Mouse (Mus musculus) telencephalon, adult 2 months (tissue): ENCODE measurements around the gene Tcf7.
A peak's percentile ranks its signal among the peaks of the same experiment; 100 is the strongest.

Source experiments
- DNase-seq: peaks from one replicate; pipeline ENCODE4 v3.0.0-alpha.2; 2011; ENCODE audit warnings: low read depth, low spot score

The Tcf7 gene

DNA sequence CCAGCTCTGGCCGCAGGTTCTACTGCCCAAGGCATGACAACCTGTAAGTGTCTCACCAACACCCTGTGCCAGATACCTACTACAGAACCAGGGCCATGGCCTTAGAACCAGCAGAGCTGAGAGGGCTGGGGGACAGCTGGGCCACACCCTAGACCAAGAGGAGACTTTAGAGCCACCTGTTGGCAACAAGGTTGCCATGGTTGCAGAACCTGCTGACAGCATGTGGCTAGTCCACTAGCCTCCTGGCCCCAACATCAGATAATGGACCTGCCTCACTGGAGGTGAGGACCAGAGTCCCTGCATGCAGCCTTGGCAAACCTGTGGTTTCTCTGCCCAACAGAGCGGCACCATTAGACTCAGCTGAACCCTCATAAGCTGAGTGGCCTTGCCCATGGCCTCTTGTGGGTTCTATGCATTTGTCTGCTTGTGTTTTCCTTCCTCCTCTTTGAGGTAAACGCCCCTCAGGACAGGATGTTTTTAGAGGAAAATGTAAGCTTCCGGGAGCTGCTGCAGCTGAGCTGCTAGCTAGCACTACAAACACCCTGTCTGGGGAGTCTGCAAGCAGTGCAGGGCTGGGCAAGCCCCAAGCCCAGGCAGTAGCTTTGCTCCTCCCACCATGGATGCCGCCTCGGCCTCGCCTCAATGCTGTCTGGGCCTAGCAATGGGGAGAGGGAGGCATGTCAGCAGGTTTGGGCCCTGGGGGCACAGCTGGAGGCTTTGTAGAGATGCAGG lies 14.5 kb downstream of the Tcf7 start:
- no peak for DNase-seq

DNA sequence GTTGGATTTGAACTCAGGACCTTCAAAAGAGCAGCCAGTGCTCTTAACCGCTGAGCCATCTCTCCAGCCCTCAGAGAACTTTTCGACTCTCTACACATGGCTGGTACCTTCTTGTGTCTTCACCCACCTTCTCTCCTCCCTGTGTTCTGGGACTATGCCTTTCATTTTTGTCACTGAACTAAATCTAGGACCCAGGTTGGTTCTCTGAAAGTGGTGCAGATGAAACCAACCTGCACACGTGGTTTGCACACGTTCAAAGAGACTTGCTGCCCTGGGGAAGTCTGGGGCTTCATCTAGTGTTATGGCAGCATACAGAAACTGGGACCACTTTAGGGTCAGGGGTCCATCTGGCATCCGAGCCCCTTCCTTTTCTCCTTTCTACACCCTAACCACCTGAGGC lies 15.5 kb downstream of the Tcf7 start:
- no peak for DNase-seq

DNA sequence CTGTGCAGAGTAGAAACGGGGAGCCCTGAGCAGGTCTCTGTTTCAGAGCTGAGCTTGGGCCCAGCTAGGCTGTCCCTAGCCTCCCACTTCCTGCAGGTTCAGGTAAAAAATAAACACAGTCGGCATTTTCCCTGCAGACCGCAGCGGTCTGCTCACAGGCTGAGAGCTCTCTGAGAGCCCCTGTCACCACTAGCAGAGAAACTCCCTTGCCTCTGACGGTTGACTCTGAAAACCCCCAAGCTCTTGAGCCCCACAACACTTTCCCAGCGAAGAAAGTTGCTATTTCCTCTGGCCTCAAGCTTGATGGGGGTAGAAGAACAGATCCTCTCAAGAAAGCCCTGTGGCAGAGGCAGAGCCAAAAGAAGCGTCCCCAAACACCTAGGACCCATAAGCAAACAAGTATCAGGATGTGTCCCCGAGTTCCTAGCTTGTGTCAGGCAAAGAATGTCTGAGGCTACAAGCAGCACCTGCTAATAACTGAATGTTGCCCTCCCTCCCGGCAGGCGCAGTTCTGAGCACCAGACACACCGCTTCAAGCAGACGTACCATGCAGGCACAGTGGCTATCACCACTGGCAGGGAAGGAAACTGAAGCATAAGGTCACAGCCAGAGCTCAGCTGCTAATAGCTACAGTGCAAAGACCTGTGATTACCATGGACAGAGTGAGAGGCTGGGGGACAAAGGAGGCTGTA lies 17.1 kb downstream of the Tcf7 start:
- no peak for DNase-seq

DNA sequence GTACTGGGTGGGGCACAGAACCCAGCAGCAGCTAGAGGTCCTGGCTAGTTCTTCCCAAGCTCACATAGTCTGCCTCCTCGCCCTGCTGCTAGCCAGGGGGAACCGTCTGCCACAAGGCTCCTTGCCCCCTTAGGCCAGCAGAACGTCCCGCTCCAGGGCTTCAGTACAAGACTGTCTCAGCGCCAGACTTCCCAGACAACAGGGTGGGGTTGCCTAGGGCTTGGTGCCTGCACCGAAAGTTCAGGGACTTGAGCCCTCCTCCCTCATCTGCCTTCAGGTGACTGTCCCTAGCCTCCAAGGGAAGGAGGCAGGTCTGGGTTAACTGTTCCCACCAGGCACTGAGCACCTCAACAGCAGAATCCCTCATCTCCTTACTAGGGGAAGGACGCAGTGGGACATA lies 17.9 kb downstream of the Tcf7 start:
- no peak for DNase-seq

DNA sequence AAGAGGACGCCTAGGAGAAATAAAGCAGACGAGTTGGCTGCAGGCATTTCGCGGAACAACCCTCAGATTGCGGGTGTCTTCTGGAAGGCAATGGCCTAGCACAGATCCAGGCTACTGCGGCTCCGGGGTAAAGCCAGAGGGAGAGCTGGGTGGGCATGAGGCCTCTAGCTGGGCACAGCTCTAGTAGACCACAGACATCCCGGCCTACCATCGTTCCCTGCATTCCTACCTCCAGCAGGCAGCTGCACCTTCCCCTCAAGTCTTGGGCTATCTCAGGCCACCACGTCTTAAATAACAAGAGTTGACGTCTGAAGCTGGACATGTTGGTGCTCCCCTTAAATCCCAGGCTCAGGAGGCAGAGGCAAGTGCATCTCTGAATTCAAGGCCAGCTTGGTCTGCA lies 20.5 kb downstream of the Tcf7 start:
- no peak for DNase-seq

DNA sequence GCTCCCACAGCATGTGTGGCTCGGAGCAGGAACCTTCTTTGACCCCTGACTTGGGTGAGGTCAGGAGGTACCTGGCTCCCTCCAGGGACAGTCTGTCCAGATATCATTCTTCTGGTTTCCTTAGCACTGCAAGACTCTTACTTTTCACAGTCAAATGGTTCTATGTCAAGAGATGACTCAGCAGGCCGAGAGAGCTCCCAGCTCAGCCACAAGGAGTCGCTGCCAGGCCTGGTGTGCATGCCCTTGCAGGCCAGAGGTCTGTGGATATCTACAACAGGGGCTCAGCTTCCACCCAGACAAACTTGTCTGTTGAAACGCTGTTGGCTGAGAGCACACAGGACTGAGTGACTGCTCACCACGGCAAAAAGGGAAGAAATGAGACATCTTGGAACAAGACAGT lies 20.9 kb downstream of the Tcf7 start:
- DNase-seq, result no peak

DNA sequence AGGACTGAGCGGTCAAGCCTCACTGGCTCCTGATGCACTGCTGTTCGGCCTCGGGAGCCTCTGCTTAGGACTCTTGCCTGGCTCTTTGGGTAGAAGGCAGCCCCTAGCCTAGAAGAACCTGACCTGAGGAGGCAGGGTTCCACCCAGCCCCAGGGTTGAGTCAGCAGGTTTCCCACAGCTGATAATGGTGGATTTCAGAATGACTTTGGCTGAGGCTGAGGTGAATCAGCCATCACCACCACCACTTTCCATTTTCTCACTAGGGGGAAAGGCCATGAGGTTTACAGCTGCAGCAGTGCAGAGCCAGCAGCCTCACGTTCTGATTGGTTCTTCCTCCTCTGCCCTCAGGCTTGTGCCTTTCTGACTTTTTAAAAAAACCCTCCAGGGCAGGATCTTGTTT lies 21.9 kb downstream of the Tcf7 start:
- DNase-seq, result no peak

DNA sequence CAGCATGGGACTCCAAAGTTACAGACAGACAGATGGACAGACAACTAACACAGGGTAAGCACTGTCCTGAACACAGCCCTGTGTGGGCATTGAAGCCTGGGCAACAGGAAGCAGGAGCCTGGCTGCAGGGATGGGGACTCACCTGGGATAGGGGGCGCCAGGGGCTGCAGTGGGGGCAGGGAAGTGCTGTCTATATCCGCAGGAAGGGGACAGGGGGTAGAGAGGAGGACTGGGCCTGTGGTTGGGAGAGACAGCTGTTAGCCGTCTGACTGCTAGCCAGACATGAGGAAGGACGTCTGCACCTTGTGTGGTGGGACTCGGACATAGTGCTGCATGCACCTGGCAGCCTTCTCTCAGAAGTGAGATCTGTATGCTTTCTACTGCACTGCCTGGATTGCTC lies 24.1 kb downstream of the Tcf7 start:
- no peak for DNase-seq

DNA sequence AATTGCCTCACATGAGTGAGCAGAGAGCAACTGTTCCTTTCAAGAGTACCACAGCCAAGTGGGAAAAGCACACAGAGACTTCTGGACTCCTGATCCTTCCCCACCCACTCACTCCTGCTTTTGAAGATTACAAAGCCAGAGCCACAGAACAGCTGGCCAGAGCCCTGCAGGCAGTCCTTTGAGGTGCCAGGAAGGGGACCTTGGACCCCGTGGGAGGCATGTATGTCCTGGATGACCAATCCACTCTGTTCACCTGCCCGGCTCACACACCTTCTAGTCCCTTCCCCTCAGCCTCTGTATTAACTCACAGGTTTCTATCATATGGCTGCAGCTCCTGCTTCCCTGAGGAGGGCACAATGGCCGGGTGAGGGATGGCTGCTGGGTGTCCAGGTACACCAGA lies 25.4 kb downstream of the Tcf7 start:
- DNase-seq, result no peak

DNA sequence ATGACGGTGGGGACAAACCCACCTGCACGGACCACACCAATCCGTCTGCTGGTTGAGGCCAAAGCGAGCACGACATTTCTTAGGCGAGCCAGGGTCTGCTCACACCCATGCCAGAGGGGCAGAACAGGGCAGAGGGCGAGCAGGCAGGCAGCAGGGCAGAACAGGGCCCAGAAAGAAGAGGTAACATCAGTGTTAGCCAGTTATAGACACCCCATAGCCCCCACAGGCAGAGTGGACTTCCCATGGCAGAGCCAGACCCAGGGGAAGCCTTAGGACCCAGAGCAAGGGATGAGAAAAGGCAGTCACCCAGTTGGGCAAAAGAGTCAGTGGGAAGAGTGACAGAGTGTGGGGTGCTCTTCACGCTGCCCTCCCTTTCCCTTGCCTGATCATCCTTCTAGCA lies 27.7 kb downstream of the Tcf7 start:
- no peak for DNase-seq

DNA sequence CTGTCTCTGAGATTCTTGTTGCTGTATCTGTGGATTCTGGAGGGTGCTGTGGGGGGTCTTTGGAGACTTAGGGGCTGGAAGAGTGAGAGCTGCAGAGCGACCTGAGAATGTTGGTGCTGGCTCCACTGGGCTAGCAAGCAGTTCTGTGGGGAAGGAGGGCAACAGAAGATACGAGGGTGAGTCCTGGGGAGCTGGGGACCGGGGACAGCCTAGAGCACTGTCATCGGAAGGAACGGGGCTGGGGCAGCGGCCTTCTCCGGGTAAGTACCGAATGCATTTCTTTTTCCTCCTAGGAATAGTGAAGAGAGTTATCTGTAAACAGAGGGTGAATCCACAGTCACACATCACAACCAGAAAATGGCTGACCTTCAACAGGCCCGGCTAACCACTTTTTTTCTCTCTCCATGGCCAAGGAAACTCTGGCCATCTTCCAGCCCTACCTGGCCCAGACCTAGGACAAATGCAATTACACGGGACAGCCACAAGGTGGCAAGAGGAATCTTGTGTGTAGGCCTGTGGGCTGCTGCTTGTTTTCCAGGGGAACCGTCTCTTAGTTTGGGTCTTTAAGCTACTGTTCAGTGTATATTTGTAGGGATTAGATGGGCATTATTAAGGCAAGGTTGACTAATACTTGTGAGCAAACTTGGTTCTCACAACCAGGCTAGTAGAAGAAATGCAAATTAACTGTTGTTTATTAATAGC lies 29.0 kb downstream of the Tcf7 start:
- DNase-seq, result no peak

DNA sequence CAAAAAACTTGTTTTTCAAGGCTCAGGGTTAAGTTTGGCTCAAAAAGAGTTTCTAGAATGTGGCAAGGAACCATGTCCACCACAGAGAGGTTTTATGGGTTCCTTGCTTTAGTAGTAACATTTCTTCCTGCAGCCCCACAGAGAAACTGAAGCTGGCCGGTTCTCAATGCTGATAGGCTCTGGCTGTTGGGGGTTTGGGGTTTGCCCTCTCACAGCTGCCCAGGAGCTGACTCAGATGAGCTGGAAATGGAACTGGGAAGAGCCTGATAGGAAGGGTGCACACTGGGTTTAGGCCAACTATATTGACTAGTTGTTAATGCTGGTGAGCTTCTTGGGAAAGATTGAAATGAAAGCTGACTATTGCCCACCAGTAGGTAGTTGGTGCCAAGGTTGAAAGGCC lies 30.1 kb downstream of the Tcf7 start:
- DNase-seq, result no peak

DNA sequence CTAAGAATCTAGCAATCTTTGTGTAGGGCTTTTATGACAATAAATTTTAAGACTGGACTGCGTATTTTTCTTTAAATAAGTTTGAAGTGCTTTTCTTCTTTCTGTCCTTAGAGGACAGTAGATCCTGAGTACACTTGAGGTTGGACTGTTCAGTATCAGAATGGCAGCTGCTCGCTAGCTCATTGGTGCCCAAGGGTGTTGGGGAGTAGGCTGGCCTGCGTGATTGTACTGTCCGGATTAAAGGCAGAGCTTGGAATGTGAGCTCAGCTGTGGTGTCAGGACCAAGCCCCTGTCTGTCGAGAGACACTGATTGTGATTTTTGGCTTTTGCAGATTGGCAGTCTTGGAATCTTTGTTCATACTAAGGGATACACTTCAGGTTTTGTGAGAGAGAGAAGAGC lies 31.0 kb downstream of the Tcf7 start:
- DNase-seq, result no peak

DNA sequence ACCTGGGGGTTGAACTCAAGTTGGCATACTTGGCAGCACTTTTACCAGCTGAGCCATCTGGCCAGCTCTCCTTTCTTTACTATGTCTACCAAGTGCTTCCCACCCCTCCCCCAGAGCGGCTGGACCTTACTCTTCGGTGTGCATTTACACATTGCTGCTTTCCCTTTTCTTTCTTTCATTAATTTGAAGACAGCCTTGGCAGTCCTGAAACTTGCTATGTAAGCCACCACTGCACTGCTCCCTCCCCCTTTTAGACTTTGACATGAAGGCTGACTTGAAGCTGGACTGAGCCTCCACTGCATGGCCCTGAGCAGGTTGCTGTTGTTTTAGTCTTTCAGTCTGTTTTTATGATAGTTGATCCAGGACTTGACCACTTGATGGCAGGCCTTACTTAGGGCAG lies 33.4 kb downstream of the Tcf7 start:
- DNase-seq, result no peak

DNA sequence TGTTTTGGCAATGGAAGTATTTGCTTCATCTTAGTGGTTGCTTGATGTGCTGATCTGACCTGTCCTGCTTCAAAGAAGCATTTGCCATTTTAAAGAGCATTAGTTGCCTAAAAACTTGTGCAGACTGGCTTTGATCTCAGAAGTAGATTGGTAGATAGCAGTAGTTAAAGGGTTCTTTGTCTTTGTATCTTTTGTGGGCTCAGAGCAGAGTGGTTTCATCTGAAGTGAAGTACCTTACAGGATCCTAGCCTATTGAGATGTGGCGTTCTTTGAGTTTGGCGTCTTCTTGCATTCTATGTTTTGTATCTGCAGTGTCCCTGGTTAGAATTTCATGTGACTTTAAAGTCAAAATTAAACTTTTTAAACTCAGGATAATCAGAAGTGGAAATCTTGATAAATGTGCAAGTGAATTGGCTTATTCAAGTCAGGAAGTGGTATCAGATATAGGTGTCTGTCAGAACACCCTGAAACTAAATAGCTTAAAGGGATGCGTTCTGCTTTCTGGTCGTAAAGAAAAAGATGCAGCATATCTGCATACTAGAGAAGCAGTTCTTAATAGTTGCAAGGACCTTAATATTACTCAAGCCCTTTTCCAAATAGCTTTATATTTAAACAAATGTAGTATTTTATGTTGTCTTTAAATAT lies 41.8 kb downstream of the Tcf7 start:
- DNase-seq, result no peak

DNA sequence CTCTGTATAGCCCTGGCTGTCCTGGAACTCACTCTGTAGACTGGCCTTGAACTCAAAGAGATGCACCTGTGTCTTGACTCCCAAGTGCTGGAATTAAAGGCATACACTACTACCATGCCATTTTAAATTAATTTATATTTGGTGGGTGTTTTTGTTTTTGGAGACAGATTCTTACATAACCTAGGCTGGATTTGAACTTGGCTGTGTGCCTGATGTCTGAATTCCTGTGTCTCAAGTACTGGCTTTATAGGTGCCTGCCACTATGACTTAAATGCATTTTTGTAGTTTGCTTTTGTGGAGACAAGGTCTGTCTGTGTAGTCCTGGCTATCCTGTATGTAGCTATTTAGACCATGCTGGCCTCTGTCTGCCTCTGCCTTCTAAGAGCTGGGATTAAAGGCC lies 48.3 kb downstream of the Tcf7 start:
- DNase-seq, result no peak

DNA sequence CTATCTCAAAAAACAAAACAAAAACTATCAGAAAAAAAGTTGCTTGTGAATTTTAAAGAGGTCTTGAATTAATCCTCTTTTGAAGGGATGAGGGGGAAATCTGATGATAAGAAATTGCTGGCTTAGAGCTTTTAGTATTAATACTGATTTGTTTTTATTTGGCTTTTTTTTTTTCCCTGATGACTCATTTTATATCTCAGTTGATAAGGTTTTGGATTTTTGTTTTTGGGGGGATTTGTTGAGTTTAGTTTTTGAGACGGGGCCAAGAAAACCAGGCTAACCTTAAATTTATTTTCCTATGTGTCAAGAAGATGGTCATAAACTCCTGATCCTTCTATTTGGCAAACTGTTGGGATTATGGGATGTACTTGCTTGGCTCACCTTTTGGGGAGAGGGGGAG lies 48.9 kb downstream of the Tcf7 start:
- DNase-seq, result no peak

DNA sequence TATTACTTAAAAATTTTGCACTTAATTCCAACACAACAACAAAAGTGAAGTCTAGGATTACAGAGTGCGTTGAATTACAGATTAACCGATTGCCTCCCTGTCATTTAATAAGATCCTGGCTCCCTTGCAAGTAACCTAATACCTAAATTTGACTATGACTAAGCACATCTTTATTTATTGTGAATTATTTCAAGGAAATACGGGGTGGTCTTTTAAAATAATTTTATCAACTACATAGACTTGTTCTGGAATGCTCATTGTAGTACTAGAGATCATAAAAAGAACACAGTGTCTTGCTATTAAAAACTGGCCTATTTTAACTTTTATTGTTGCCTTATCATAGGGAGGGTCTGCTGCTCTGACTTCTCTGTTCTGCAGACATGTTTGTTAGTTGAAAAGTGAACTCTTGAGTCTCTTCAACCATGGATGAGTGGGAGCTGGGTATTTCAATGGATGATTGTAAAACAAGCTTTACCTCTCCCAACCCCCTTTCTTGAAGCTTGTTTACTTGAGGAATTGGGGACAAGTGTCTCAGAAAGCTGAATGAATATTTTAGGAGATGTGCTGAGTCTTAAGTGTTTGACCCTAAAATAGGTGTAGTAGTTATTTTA lies 49.7 kb downstream of the Tcf7 start:
- DNase-seq, result no peak

DNA sequence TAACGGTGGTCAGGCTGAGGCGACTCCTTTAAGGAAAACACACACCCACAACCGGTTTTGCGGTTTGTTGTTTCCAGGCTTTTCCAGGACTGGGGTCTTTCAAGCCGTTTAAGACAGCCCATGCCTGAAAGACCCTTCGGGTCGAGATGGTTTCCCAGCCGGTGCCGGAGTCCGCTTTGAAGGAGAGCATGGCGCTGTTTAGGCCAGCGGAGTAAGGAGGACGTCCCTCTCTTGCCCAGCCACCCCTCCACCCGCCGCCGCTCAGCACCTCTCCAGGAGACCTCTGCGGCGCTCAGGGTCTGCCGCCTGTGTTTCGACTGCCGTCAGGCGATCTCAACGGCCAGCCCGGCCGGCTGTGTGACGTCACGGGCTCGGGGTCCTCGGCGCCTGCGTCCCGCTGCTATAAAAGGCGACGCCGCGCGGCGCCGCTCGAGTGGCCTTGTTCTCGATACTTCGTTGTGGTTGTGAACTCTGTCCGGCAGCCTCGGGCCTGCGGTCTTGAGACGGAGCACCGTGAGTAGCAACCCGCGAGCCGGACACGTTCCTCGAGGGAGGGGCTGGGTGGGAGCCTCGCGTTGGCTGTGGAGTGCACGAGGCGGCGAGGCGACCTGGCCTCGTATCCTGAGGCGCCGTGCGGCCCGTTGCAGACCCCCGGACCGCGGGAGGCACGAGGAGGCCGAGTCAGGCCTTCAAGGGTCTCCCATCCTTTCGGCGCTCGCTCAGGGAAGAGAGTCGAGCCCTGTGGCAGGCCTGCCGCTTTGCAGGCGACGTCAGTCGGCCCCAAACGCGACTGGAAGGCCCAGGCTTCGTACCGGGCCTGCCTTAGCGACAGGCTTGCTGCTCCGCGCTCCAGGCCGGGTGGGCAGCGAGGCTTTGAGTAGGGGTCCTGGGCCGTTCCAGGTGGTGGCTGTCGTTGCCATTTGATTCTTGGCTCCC lies 50.9 kb downstream of the Tcf7 start, which contains the start of gene Skp1a:
Gene Skp1a, plus strand, starts transcription at position 390 of the 936 bp plus-strand sequence.
- peak; percentile 82 for DNase-seq

DNA sequence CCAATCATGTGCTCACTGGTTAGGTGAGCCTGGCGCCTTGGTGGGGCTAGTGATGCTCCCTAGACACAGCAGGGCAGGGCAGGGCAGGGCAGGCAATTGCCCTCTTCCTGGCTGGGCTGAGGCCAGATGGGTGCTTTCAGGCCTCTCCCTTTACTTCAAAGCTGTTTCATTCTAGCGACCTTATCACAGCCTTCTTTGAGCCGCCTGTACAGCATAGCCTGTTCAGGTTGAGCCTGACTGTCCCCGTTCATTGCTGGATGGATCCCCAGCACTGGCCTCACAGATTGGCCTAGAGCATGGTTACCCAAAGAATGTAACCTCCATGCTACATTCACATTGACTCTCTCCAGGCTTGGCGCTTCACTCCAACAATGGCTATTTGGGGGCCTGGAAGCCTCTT lies 52.1 kb downstream of the Tcf7 start:
- no peak for DNase-seq
